9 mouse cellular contexts compared by ENCODE assay signal in genomic region chr3:96147950-96148349, GRCm38 (mm10). TPM values are rescaled to one million over a fixed set of nuclear protein-coding genes. Genes with fewer than 3 reads are reported as not detected.
DNase-seq lines count a peak whose midpoint lies in the region; ATAC-seq and TF ChIP-seq lines count a peak whose summit lies in the region.
"Had no signal": no experiment of that assay in that cellular context is flagged by ENCODE, and none has a peak within 500 bp of the region (broad histone marks: within the 10 kb centered on the region; RNA-seq: fewer than 3 reads in every experiment).

No protein-coding gene starts in this region.

- H3K9me3 ChIP-seq in kidney, embryonic 15.5 days (replicated peaks) = no peaks in the 10 kb centered on the region
- H3K9me3 ChIP-seq in ES-Bruce4 (replicated peaks; ENCODE audit: control insufficient read depth, insufficient read depth, low read length, poor library complexity, severe bottlenecking) = no peaks in the 10 kb centered on the region

- no peak overlapping the region for H3K4me2 ChIP-seq in kidney, embryonic 15.5 days

- no peak overlapping the region for H3K4me3 ChIP-seq in kidney, embryonic 15.5 days (replicated peaks)
- no peak overlapping the region for H3K4me3 ChIP-seq in ES-Bruce4 (ENCODE audit: low read depth, low read length)
- H3K4me3 ChIP-seq in bone marrow, adult 2 months (replicated peaks; ENCODE audit: control insufficient read depth, low read depth, low read length) = no peak overlapping the region
- H3K4me3 ChIP-seq: erythroblast, embryonic 14.5 days had no signal

- no peak overlapping the region for H3K9ac ChIP-seq in kidney, embryonic 15.5 days
- H3K9ac ChIP-seq in ES-Bruce4 (ENCODE audit: low read depth, poor library complexity, severe bottlenecking) = no peak overlapping the region

- no peak overlapping the region for H3K27ac ChIP-seq in kidney, embryonic 15.5 days
- no peak overlapping the region for H3K27ac ChIP-seq in ES-Bruce4 (ENCODE audit: insufficient read depth, low read length)
- no peak overlapping the region for H3K27ac ChIP-seq in bone marrow, adult 2 months (ENCODE audit: control insufficient read depth, insufficient read depth, low read depth, low read length, poor library complexity)

- no peaks in the 10 kb centered on the region for H3K4me1 ChIP-seq in kidney, embryonic 15.5 days
- H3K4me1 ChIP-seq in ES-Bruce4 (ENCODE audit: control insufficient read depth, insufficient read depth, low read length) = no peaks in the 10 kb centered on the region
- H3K4me1 ChIP-seq in bone marrow, adult 2 months (ENCODE audit: control insufficient read depth, insufficient read depth, low read length) = no peaks in the 10 kb centered on the region

- intact Hi-C loops in gastrocnemius, postnatal 14 days (cut with DNase I; ENCODE audit: low total_unique reads) = loop anchor here (5.0 kb wide), 2 partner anchors 66 to 81 kb away; no protein-coding TSS in a partner anchor

- 21% methylated on average over 5 of the region's 5 CpGs for WGBS in kidney, embryonic 15.5 days
- 4% methylated on average over 5 of the region's 5 CpGs for WGBS in bone marrow, adult 2 months

- peaks cover 71% of the 10 kb centered on the region for H3K36me3 ChIP-seq in kidney, embryonic 15.5 days
- H3K36me3 ChIP-seq in ES-Bruce4 (ENCODE audit: control insufficient read depth, insufficient read depth, low read length, poor library complexity, severe bottlenecking) = peaks cover 4% of the 10 kb centered on the region; the same call in 1 of the 2 replicates

- TF ChIP-seq CTCF in ES-Bruce4 (IDR thresholded peaks at IDR 0.05; ENCODE audit: low read depth, low read length) = peak; percentile 11
- peak; percentile 14; the same call in 1 of the 2 replicates for TF ChIP-seq CTCF in bone marrow, adult 2 months (IDR thresholded peaks at IDR 0.05; ENCODE audit: control insufficient read depth, insufficient read depth, low read length)

- H3K27me3 ChIP-seq in kidney, embryonic 15.5 days = no peaks in the 10 kb centered on the region
- H3K27me3 ChIP-seq in ES-Bruce4 (ENCODE audit: control insufficient read depth, insufficient read depth, low read length, poor library complexity, severe bottlenecking) = no peaks in the 10 kb centered on the region

- TF ChIP-seq EP300 in ES-Bruce4 (IDR thresholded peaks at IDR 0.05; ENCODE audit: insufficient read depth, low read depth, low read length) = no peak

- ATAC-seq in kidney, embryonic 15.5 days (replicated peaks; ENCODE audit: low FRiP score) = no peak

- DNase-seq in kidney, adult 8-10 months = peak; percentile 54 to 65
- DNase-seq in forelimb bud, embryonic 11.5 days (ENCODE audit: low read depth, low spot score) = peak; percentile 62
- DNase-seq in layer of hippocampus, postnatal 14 days (ENCODE audit: low spot score in 2 of 2) = peak; percentile 56 to 83
- peak; percentile 81 for DNase-seq in retina, embryonic 14.5 days (ENCODE audit: low spot score)
- DNase-seq in gastrocnemius, postnatal 14 days = no peak

- no peak for TF ChIP-seq POLR2A in ES-Bruce4 (IDR thresholded peaks at IDR 0.05; ENCODE audit: insufficient read depth, low read length)
- TF ChIP-seq POLR2A in bone marrow, adult 2 months (IDR thresholded peaks at IDR 0.05; ENCODE audit: borderline replicate concordance, control insufficient read depth, low read depth, low read length) = no peak

RNA-seq across cellular contexts. Expression of gene Mtmr11, which starts 13.9 kb away (rescaled TPM):
- polyA plus RNA-seq in kidney, embryonic 15.5 days (2015; fragmentation: Nextera tagmentation; extraction: Ambion mirVana) = 24.6 and 29.7 TPM in 2 replicates
- polyA plus RNA-seq in ES-Bruce4 (2011; ENCODE audit: insufficient read depth, insufficient read length, low read depth, missing spikeins) = 4.3 and 7.4 TPM in 2 replicates
- 6.3 and 10.1 TPM in 2 replicates for polyA plus RNA-seq in bone marrow, adult 2 months (2011; ENCODE audit: insufficient read depth, insufficient read length, low replicate concordance, missing spikeins)
- total RNA-seq in layer of hippocampus, postnatal 14 days (2021) = 1 to 10 TPM; 5.8 to 7.8 TPM
- 1 to 10 TPM; 4.1 to 5.2 TPM for total RNA-seq in gastrocnemius, postnatal 14 days (2021)
- polyA plus RNA-seq: erythroblast, embryonic 14.5 days had no signal

RNA-seq across cellular contexts. Expression of gene Sf3b4, which starts 24.2 kb away (rescaled TPM):
- 184 and 193 TPM in 2 replicates for polyA plus RNA-seq in kidney, embryonic 15.5 days (2015; fragmentation: Nextera tagmentation; extraction: Ambion mirVana)
- 81.7 and 90.5 TPM in 2 replicates for polyA plus RNA-seq in ES-Bruce4 (2011; ENCODE audit: insufficient read depth, insufficient read length, low read depth, missing spikeins)
- 14.9 and 25.7 TPM in 2 replicates for polyA plus RNA-seq in bone marrow, adult 2 months (2011; ENCODE audit: insufficient read depth, insufficient read length, low replicate concordance, missing spikeins)
- 10 to 100 TPM; 48.6 to 52.4 TPM for total RNA-seq in layer of hippocampus, postnatal 14 days (2021)
- total RNA-seq in gastrocnemius, postnatal 14 days (2021) = 10 to 100 TPM; 10.3 to 13.2 TPM

RNA-seq across cellular contexts. Expression of gene Sv2a, which starts 33.0 kb away (rescaled TPM):
- polyA plus RNA-seq in kidney, embryonic 15.5 days (2015; fragmentation: Nextera tagmentation; extraction: Ambion mirVana) = 3.0 and 4.9 TPM in 2 replicates
- 4.5 and 4.9 TPM in 2 replicates for polyA plus RNA-seq in ES-Bruce4 (2011; ENCODE audit: insufficient read depth, insufficient read length, low read depth, missing spikeins)
- polyA plus RNA-seq in bone marrow, adult 2 months (2011; ENCODE audit: insufficient read depth, insufficient read length, low replicate concordance, missing spikeins) = 5.7 and 6.2 TPM in 2 replicates
- 100 to 1,000 TPM; 360 to 375 TPM for total RNA-seq in layer of hippocampus, postnatal 14 days (2021)
- total RNA-seq in gastrocnemius, postnatal 14 days (2021) = 1 to 10 TPM; 1.8 to 4.0 TPM
- polyA plus RNA-seq: erythroblast, embryonic 14.5 days had no signal

RNA-seq across cellular contexts. Expression of gene Otud7b, which starts 43.6 kb away (rescaled TPM):
- 21.0 and 22.0 TPM in 2 replicates for polyA plus RNA-seq in kidney, embryonic 15.5 days (2015; fragmentation: Nextera tagmentation; extraction: Ambion mirVana)
- 42.5 and 42.7 TPM in 2 replicates for polyA plus RNA-seq in ES-Bruce4 (2011; ENCODE audit: insufficient read depth, insufficient read length, low read depth, missing spikeins)
- 14.6 and 22.2 TPM in 2 replicates for polyA plus RNA-seq in bone marrow, adult 2 months (2011; ENCODE audit: insufficient read depth, insufficient read length, low replicate concordance, missing spikeins)
- total RNA-seq in layer of hippocampus, postnatal 14 days (2021) = 10 to 100 TPM; 27.4 to 31.0 TPM
- 10 to 100 TPM; 44.4 to 44.7 TPM for total RNA-seq in gastrocnemius, postnatal 14 days (2021)
